In genomic region chr9:21463138-21463590, GRCm38 (mm10) we compare ENCODE assay signal across 8 mouse cellular contexts. TPM values are rescaled to one million over a fixed set of nuclear protein-coding genes. Genes with fewer than 3 reads are reported as not detected.
A peak's percentile ranks its signal among the peaks of the same experiment; 100 is the strongest.
DNase-seq lines count a peak whose midpoint lies in the region; ATAC-seq and TF ChIP-seq lines count a peak whose summit lies in the region.

No protein-coding gene starts in this region.

- no peak for DNase-seq in hindbrain, embryonic 11.5 days (ENCODE audit: low spot score)
- peak; percentile 89 for DNase-seq in adrenal gland, postnatal 14 days
- peak; percentile 82 for DNase-seq in gastrocnemius, adult 18-20 months (ENCODE audit: low spot score)
- peak; percentile 46 to 47 for DNase-seq in left cerebral cortex, postnatal 14 days (ENCODE audit: low spot score in 2 of 2)
- DNase-seq in midbrain, postnatal 0 days (ENCODE audit: low spot score), result peak; percentile 3
- DNase-seq in urinary bladder, postnatal 14 days (ENCODE audit: low spot score), result no peak

- H3K27me3 ChIP-seq in hindbrain, embryonic 13.5 days, result no peaks in the 10 kb centered on the region
- no peaks in the 10 kb centered on the region for H3K27me3 ChIP-seq in hindbrain, embryonic 11.5 days (ENCODE audit: control insufficient read depth, insufficient read depth, low read length)
- no peaks in the 10 kb centered on the region for H3K27me3 ChIP-seq in hindbrain, embryonic 15.5 days
- no peaks in the 10 kb centered on the region for H3K27me3 ChIP-seq in midbrain, postnatal 0 days (ENCODE audit: insufficient read depth, low read length)

- intact Hi-C loops in left cerebral cortex, postnatal 14 days (cut with DNase I), result loop anchor here (5.0 kb wide), 1 partner anchor 36 kb away; no protein-coding TSS in a partner anchor

- no peak for ATAC-seq in hindbrain, embryonic 13.5 days (ENCODE audit: low FRiP score)
- ATAC-seq in hindbrain, embryonic 11.5 days (ENCODE audit: low FRiP score), result no peak
- no peak for ATAC-seq in hindbrain, embryonic 15.5 days (ENCODE audit: low FRiP score, low read depth)
- ATAC-seq in midbrain, postnatal 0 days (ENCODE audit: low FRiP score), result no peak

- no peak for TF ChIP-seq CTCF in midbrain, postnatal 0 days (IDR thresholded peaks at IDR 0.05)

- H3K9me3 ChIP-seq in hindbrain, embryonic 13.5 days, result no peaks in the 10 kb centered on the region
- H3K9me3 ChIP-seq in hindbrain, embryonic 11.5 days (ENCODE audit: control insufficient read depth, low read length), result no peaks in the 10 kb centered on the region
- no peaks in the 10 kb centered on the region for H3K9me3 ChIP-seq in hindbrain, embryonic 15.5 days
- H3K9me3 ChIP-seq in midbrain, postnatal 0 days (ENCODE audit: low read length), result no peaks in the 10 kb centered on the region

- no peak overlapping the region for H3K4me3 ChIP-seq in hindbrain, embryonic 13.5 days
- no peak overlapping the region for H3K4me3 ChIP-seq in hindbrain, embryonic 11.5 days (ENCODE audit: low read depth, low read length)
- no peak overlapping the region for H3K4me3 ChIP-seq in hindbrain, embryonic 15.5 days
- H3K4me3 ChIP-seq in midbrain, postnatal 0 days (ENCODE audit: low read depth, low read length), result no peak overlapping the region

- WGBS in hindbrain, embryonic 13.5 days, result 80% methylated on average over 5 of the region's 5 CpGs
- WGBS in hindbrain, embryonic 11.5 days, result 84% methylated on average over 5 of the region's 5 CpGs
- 86% methylated on average over 5 of the region's 5 CpGs for WGBS in hindbrain, embryonic 15.5 days
- WGBS in midbrain, postnatal 0 days, result 67% methylated on average over 5 of the region's 5 CpGs

- peaks cover 59% of the 10 kb centered on the region for H3K36me3 ChIP-seq in hindbrain, embryonic 13.5 days
- no peaks in the 10 kb centered on the region for H3K36me3 ChIP-seq in hindbrain, embryonic 11.5 days (ENCODE audit: control insufficient read depth, insufficient read depth, low read length)
- peaks cover 25% of the 10 kb centered on the region for H3K36me3 ChIP-seq in hindbrain, embryonic 15.5 days
- peaks cover 30% of the 10 kb centered on the region for H3K36me3 ChIP-seq in midbrain, postnatal 0 days (ENCODE audit: insufficient read depth, low read length)

- 0 out of 2 replicates have a peak overlapping the region, but pooled peaks have one; percentile 9 for H3K9ac ChIP-seq in hindbrain, embryonic 13.5 days
- no peak overlapping the region for H3K9ac ChIP-seq in hindbrain, embryonic 11.5 days (ENCODE audit: low read depth, low read length)
- no peak overlapping the region for H3K9ac ChIP-seq in hindbrain, embryonic 15.5 days
- H3K9ac ChIP-seq in midbrain, postnatal 0 days (replicated peaks; ENCODE audit: low read length, poor library complexity, severe bottlenecking), result no peak overlapping the region

- H3K4me1 ChIP-seq in hindbrain, embryonic 13.5 days (replicated peaks), result peaks cover 5% of the 10 kb centered on the region; the same call in 1 of the 2 replicates
- H3K4me1 ChIP-seq in hindbrain, embryonic 11.5 days (replicated peaks; ENCODE audit: control insufficient read depth, insufficient read depth, low read length), result no peaks in the 10 kb centered on the region
- H3K4me1 ChIP-seq in hindbrain, embryonic 15.5 days (replicated peaks), result peaks cover 8% of the 10 kb centered on the region; the same call in 1 of the 2 replicates
- no peaks in the 10 kb centered on the region for H3K4me1 ChIP-seq in midbrain, postnatal 0 days (ENCODE audit: insufficient read depth, low read length)

- peak overlapping the region; percentile 42 for H3K27ac ChIP-seq in hindbrain, embryonic 13.5 days
- no peak overlapping the region for H3K27ac ChIP-seq in hindbrain, embryonic 11.5 days (ENCODE audit: low read depth, low read length)
- H3K27ac ChIP-seq in hindbrain, embryonic 15.5 days (replicated peaks), result peak overlapping the region; percentile 33; the same call in 1 of the 2 replicates
- H3K27ac ChIP-seq in midbrain, postnatal 0 days (ENCODE audit: low read depth, low read length), result peak overlapping the region; percentile 38; the same call in 1 of the 2 replicates

- no peak overlapping the region for H3K4me2 ChIP-seq in hindbrain, embryonic 13.5 days
- no peak overlapping the region for H3K4me2 ChIP-seq in hindbrain, embryonic 11.5 days (replicated peaks; ENCODE audit: low read depth, low read length)
- H3K4me2 ChIP-seq in hindbrain, embryonic 15.5 days, result no peak overlapping the region
- H3K4me2 ChIP-seq in midbrain, postnatal 0 days (ENCODE audit: low read depth, low read length, poor library complexity, severe bottlenecking), result no peak overlapping the region

RNA-seq across cellular contexts. Expression of gene Dnm2, which starts 38.5 kb away (rescaled TPM):
- polyA plus RNA-seq in hindbrain, embryonic 13.5 days (2015; fragmentation: Nextera tagmentation; extraction: Ambion mirVana), result 64.9 and 72.1 TPM in 2 replicates
- polyA plus RNA-seq in hindbrain, embryonic 11.5 days (2014; fragmentation: Nextera tagmentation; extraction: Ambion mirVana), result 59.2 and 64.8 TPM in 2 replicates
- 93.2 and 101 TPM in 2 replicates for total RNA-seq in adrenal gland, postnatal 14 days (2021)
- 10 to 100 TPM; 37.0 to 38.6 TPM for total RNA-seq in gastrocnemius, adult 18-20 months (2021)
- polyA plus RNA-seq in hindbrain, embryonic 15.5 days (2015; fragmentation: Nextera tagmentation; extraction: Ambion mirVana), result 65.0 and 73.1 TPM in 2 replicates
- total RNA-seq in left cerebral cortex, postnatal 14 days (2021), result 10 to 100 TPM; 55.8 to 65.8 TPM
- 67.8 and 69.2 TPM in 2 replicates for total RNA-seq in midbrain, postnatal 0 days (2014; rRNA removed)
- polyA plus RNA-seq in midbrain, postnatal 0 days (2015; fragmentation: Nextera tagmentation; extraction: Ambion mirVana), result 52.8 and 59.2 TPM in 2 replicates

RNA-seq across cellular contexts. Expression of gene Tmed1, which starts 46.9 kb away (rescaled TPM):
- polyA plus RNA-seq in hindbrain, embryonic 13.5 days (2015; fragmentation: Nextera tagmentation; extraction: Ambion mirVana), result 57.0 and 61.8 TPM in 2 replicates
- polyA plus RNA-seq in hindbrain, embryonic 11.5 days (2014; fragmentation: Nextera tagmentation; extraction: Ambion mirVana), result 59.1 and 66.0 TPM in 2 replicates
- total RNA-seq in adrenal gland, postnatal 14 days (2021), result 26.3 and 29.5 TPM in 2 replicates
- 10 to 100 TPM; 31.6 to 32.7 TPM for total RNA-seq in gastrocnemius, adult 18-20 months (2021)
- polyA plus RNA-seq in hindbrain, embryonic 15.5 days (2015; fragmentation: Nextera tagmentation; extraction: Ambion mirVana), result 58.7 and 62.9 TPM in 2 replicates
- total RNA-seq in left cerebral cortex, postnatal 14 days (2021), result 10 to 100 TPM; 15.7 to 15.8 TPM
- total RNA-seq in midbrain, postnatal 0 days (2014; rRNA removed), result 42.5 and 46.0 TPM in 2 replicates
- 51.1 and 64.7 TPM in 2 replicates for polyA plus RNA-seq in midbrain, postnatal 0 days (2015; fragmentation: Nextera tagmentation; extraction: Ambion mirVana)

RNA-seq across cellular contexts. Expression of gene Qtrt1, which starts 51.5 kb away (rescaled TPM):
- 50.6 and 54.0 TPM in 2 replicates for polyA plus RNA-seq in hindbrain, embryonic 13.5 days (2015; fragmentation: Nextera tagmentation; extraction: Ambion mirVana)
- 47.5 and 48.9 TPM in 2 replicates for polyA plus RNA-seq in hindbrain, embryonic 11.5 days (2014; fragmentation: Nextera tagmentation; extraction: Ambion mirVana)
- total RNA-seq in adrenal gland, postnatal 14 days (2021), result 13.9 and 20.8 TPM in 2 replicates
- total RNA-seq in gastrocnemius, adult 18-20 months (2021), result 1 to 10 TPM; 5.8 to 6.3 TPM
- 53.2 and 55.8 TPM in 2 replicates for polyA plus RNA-seq in hindbrain, embryonic 15.5 days (2015; fragmentation: Nextera tagmentation; extraction: Ambion mirVana)
- total RNA-seq in left cerebral cortex, postnatal 14 days (2021), result 10 to 100 TPM; 24.3 to 26.2 TPM
- 37.3 and 41.0 TPM in 2 replicates for total RNA-seq in midbrain, postnatal 0 days (2014; rRNA removed)
- 42.0 and 42.7 TPM in 2 replicates for polyA plus RNA-seq in midbrain, postnatal 0 days (2015; fragmentation: Nextera tagmentation; extraction: Ambion mirVana)

Comparison
In these comparisons a context has a peak if more than half of its experiments do, and no peak if none do; other contexts are left out.
1. DNase-seq: peak in adrenal gland, postnatal 14 days (single experiment), gastrocnemius, adult 18-20 months (single experiment), left cerebral cortex, postnatal 14 days (2 of 2) and midbrain, postnatal 0 days (single experiment); none in hindbrain, embryonic 11.5 days (single experiment) and urinary bladder, postnatal 14 days (single experiment).